Mouse (Mus musculus): ENCODE measurements around the gene Phlda1.
"Not testable (repeated sequence)": the region's sequence is repeated elsewhere in the genome, so short reads cannot be mapped to it uniquely, and the experiment has no call there.

Gene Phlda1

GRCm38 (mm10) chr10:111506101-111506925, at the start of gene Phlda1:
Gene Phlda1, plus strand, starts transcription at chr10:111506286.
- peak; percentile 98 to 100 for DNase-seq (ENCODE audit: inconsistent age in 2 of 2, low spot score in 1 of 2)

- no peak for DNase-seq (ENCODE audit: inconsistent age in 2 of 2, low spot score in 1 of 2)
These were observed 48.0 kb upstream of the Phlda1 start for GRCm38 (mm10) chr10:111458088-111458487.

- no peak for DNase-seq (ENCODE audit: inconsistent age in 2 of 2, low spot score in 1 of 2)
These were observed 47.0 kb upstream of the Phlda1 start for GRCm38 (mm10) chr10:111459040-111459439.

- DNase-seq (ENCODE audit: inconsistent age in 2 of 2, low spot score in 1 of 2) = no peak
These were observed 46.2 kb upstream of the Phlda1 start for GRCm38 (mm10) chr10:111459874-111460273.

GRCm38 (mm10) chr10:111460381-111460780, 45.7 kb upstream of the Phlda1 start:
- DNase-seq (ENCODE audit: inconsistent age in 2 of 2, low spot score in 1 of 2) = no peak

DNA sequence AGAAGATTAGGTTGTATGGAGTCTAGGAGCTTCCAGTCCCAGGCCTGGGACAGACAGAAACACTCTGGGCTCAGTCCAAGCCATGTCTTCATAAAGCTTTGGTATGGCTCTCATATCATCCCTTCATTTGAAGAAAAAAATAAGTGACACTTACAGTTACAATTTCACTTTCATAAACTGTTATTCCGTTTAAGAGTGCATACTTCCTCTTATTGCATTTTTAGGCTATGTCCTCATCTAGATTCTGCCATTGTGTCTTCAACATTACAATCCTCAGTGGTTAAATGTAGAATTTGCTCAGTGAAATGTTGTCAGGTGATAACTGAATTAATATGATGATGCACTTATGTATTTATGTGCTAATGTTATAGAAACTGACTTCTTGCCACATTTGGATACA, 41.3 kb upstream of the Phlda1 start:
- DNase-seq (ENCODE audit: inconsistent age in 2 of 2, low spot score in 1 of 2) = no peak

- DNase-seq (ENCODE audit: inconsistent age in 2 of 2, low spot score in 1 of 2) = no peak
These were observed 40.7 kb upstream of the Phlda1 start for GRCm38 (mm10) chr10:111465409-111465808.

DNA sequence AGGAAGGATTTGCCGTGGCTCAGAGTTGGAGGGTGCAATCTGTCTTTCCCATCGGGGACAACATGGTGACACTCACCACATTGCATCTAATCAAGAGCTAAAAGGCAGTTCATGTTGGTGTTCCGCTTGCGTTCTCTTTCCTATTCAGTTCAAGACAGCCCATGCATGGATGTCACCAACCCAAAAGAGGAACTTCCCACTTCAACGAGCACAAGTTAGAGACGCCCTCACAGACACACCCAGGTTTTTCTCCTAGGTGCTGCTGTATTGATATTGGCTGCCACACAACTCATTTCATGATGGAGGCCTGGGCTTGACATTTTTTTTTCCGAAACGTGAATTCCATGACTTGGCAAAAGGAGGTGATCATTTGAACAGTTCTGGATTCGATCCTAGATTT, 34.9 kb upstream of the Phlda1 start:
- DNase-seq (ENCODE audit: inconsistent age in 2 of 2, low spot score in 1 of 2) = no peak

DNA sequence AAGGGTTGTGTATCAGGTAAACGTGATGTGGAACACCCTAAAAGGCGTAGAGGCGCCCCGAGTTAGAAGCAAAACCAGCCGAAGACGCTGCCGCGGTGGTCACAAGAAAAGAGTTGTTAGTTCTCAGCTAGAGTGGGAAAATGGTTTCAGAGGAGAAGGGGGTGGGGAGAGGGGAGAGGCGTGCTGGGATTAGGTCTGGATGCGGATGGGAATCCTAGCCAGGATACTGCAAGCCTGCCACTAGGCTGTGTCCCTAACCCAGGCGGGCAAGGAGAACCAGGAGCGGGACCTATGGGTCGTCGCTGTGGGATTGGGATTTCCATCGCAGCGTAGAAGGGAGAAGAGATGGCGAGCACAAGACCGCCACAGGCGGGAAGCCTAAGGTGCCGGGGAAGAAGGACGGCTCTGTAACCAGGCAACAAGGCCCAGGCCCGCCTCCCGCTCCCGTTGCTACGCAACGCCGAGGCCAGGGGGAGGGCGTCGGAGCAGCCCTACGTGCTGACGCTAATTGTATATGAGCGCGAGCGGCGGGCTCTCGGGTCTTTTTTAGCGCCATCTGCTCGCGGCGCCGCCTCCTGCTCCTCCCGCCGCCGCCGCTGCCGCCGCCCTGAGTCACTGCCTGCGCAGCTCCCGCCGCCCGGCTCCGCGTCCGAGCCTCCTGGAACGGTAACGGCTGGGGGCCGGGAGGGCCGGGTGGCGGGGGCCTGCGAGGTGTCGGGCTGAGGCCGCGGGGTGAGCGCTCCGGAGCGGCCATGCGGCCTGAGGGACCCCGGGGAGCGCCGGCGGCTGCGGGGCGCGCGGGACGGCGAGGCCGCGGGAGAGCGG, 33.2 kb upstream of the Phlda1 start, which contains the start of gene Nap1l1:
Nap1l1 (plus strand) TSS at position 538 of the 825 bp plus-strand sequence.
- peak; percentile 98 to 99 for DNase-seq (ENCODE audit: inconsistent age in 2 of 2, low spot score in 1 of 2)

DNA sequence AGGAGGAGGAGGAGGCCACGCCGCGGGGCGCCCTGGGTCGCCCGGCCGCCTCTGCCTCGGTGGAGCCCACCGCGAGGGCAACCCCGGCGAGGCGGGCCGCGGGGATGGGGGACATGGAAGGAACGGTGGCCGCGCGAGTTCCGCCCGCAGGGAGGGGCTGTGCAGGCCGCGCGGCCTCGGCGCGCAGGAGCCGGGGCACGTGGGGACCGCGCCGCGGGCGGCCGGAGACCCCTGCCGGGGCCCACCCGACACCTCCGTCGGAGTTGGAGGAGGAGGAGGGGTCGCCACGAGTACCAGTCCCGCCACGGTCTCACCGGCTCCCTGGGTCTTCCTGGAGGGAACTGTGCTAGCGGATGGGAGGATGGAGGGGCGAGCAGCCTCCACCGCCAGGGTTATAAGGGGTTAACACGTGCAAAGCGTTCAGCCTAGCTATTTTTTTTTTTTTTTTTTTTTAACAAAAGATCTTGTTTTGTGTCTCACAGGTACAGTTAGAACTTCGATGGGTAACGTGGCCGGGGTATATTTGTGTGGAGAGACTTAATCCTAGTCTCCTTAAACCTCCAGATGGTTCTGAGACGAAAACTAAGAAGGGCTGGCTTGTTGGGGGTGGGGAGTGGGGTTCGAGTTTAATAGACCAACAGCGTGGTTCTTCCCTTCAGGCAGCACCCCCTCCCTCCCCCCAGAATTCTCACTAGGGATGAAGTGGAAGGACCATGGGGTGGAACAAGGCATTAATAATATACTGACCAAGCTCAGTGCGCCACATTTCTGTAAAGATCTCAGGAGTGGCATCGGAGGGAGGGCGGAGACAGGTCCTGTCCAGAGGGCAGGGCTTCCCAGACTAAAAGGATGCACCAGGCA, 32.3 kb upstream of the Phlda1 start:
- DNase-seq (ENCODE audit: inconsistent age in 2 of 2, low spot score in 1 of 2) = peak; percentile 50 to 82

- peak in 1 of 2 experiments; percentile 43 for DNase-seq (ENCODE audit: inconsistent age in 2 of 2, low spot score in 1 of 2)
These were observed 29.8 kb upstream of the Phlda1 start for GRCm38 (mm10) chr10:111476301-111476700.

DNA sequence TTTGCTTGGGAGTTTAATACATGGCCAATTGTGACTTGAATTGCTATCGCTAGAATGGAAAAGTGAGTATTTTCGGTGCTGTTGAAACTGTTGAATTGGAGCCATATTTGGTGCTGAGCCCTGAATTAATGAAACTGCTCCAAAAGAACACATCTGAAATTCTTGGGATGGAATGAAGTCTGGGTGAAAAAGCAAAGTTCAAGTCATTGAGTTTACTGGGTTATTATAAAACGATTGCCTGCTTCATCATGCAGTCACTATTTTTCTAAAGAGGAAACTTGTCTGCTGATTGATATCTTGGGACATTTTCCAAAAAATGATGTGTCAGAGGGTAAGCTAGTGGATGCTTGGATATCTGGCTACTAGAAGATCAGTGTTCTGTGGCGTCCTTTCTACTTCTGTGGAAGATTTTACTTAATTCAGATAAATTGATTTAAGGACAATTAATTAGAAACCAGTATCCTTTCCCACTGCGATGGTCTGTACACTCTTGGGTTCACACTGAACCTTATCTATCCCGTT, 29.0 kb upstream of the Phlda1 start:
- peak in 1 of 2 experiments; percentile 60 for DNase-seq (ENCODE audit: inconsistent age in 2 of 2, low spot score in 1 of 2)

DNA sequence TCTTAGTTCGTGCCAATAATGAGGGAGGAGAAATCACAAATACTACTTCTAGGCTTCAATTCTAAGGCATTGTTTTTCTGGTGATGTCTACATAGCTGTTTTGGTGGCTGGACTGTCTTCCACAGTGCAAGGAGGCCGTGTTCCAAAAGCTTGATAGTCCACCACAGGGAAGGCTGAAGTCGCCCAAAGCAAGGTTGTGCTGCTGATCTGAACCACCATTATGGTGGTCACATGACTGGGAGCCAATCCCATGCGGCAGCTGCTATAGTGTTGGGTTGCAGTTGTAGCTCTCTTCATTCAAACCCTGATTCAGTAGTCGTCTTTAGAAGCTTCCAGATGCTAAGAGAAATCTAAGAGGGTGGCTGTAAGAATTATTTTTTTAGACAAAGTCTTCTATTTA, 26.5 kb upstream of the Phlda1 start:
- DNase-seq (ENCODE audit: inconsistent age in 2 of 2, low spot score in 1 of 2) = no peak

- no peak for DNase-seq (ENCODE audit: inconsistent age in 2 of 2, low spot score in 1 of 2)
These were observed 23.4 kb upstream of the Phlda1 start for GRCm38 (mm10) chr10:111482654-111483053.

GRCm38 (mm10) chr10:111484079-111484478, 22.0 kb upstream of the Phlda1 start:
- DNase-seq (ENCODE audit: inconsistent age in 2 of 2, low spot score in 1 of 2) = no peak

DNA sequence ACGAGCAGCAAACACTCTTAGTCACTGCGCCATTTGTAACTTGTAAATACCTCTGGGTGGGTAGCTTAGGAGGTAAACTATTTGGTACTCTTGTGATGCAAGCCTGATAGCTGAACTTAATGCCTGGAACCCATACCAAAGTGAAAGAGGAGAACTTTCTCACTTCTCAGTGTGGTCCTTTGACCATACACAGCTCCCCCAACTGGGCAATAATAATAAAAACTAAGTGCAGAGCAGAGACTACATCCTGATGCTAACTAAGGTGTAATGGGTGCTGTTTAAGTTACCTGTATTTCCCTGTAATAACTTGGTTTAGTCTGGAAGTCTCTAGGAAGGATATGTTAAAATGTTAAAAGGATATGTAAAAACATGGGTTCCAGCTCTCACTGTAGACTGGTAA, 17.3 kb upstream of the Phlda1 start:
- no peak for DNase-seq (ENCODE audit: inconsistent age in 2 of 2, low spot score in 1 of 2)

DNA sequence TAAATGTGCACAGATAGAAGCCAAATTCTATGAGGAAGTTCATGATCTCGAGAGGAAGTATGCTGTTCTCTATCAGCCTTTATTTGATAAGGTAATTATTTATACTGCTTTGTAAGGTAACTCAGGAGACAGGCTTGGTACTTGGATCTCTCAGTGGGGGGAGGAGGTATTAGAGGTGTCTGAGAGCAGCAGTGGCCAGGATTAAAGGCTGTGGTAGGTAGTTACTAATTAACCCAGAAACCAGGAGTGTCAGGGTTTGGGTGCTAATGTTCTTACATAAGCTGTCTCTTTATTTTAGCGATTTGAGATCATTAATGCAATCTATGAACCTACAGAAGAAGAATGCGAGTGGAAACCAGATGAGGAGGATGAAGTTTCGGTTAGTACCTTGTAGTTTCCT, 16.0 kb upstream of the Phlda1 start:
- not testable (repeated sequence) for DNase-seq (ENCODE audit: inconsistent age in 2 of 2, low spot score in 1 of 2)

GRCm38 (mm10) chr10:111495888-111496287, 10.2 kb upstream of the Phlda1 start:
- peak; percentile 58 to 76 for DNase-seq (ENCODE audit: inconsistent age in 2 of 2, low spot score in 1 of 2)

- no peak for DNase-seq (ENCODE audit: inconsistent age in 2 of 2, low spot score in 1 of 2)
These were observed 6.2 kb upstream of the Phlda1 start for GRCm38 (mm10) chr10:111499892-111500291.

- DNase-seq (ENCODE audit: inconsistent age in 2 of 2, low spot score in 1 of 2) = peak; percentile 78 to 95
These were observed 3.0 kb upstream of the Phlda1 start for GRCm38 (mm10) chr10:111503071-111503470.

DNA sequence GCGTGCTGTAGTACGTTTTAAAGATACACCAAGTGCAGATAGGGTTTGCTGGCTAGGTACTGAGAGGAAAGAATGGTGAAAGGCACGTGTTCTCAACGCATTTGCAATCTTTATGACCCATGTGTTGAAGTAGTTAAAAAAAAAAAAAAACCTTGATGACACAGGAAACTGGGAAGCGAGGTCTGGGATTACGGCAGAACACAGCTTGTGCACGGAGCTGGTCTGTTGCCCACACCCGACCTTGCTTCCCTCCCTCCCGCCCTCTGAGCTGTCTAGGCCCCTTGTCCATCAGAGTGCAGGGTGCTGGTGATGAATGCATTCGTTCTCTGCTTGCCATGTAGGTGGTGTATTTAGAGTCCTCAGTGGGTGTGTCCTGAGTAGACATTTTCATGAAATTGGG, 2.4 kb upstream of the Phlda1 start:
- peak in 1 of 2 experiments; percentile 77 for DNase-seq (ENCODE audit: inconsistent age in 2 of 2, low spot score in 1 of 2)
